Mouse (Mus musculus) liver, embryonic 11.5 days (tissue): ENCODE measurements at regions not wholly inside any gene's neighbourhood (a gene's known extent, or its start where the extent isn't known, plus 50 kb on each side); places are given as distances from the start of the nearest gene placed in this dataset.

Experiments
- ATAC-seq: fragments of 200-750 bp; cut with Nextera tagmentation; replicated peaks from 2 replicates; pipeline ENCODE4 v1.8.0; 2017; ENCODE audit warnings: moderate number of reproducible peaks, mild to moderate bottlenecking, moderate TSS enrichment, moderate library complexity; ENCODE audit not compliant: low FRiP score
- DNase-seq: peaks from one replicate; pipeline ENCODE4 v3.0.0-alpha.2; 2017; ENCODE audit warnings: low spot score
- H3K27ac ChIP-seq: fragments of 300-500 bp; sonication (generic); 2 replicates; pipeline ENCODE4 v1.5.1; 2014; ENCODE audit warnings: mild to moderate bottlenecking, low read depth, low read length, control low read depth
- H3K27me3 ChIP-seq: fragments of 300-500 bp; sonication (generic); replicated peaks from 2 replicates; pipeline ENCODE4 v1.6.1; 2014; ENCODE audit warnings: low read length, mixed read lengths; ENCODE audit not compliant: control insufficient read depth, insufficient read depth
- H3K36me3 ChIP-seq: fragments of 300-500 bp; sonication (generic); 2 replicates; pipeline ENCODE4 v1.6.1; 2014; ENCODE audit warnings: mild to moderate bottlenecking, low read length, moderate library complexity, mixed read lengths; ENCODE audit not compliant: control insufficient read depth, insufficient read depth
- H3K4me1 ChIP-seq: fragments of 300-500 bp; sonication (generic); replicated peaks from 2 replicates; pipeline ENCODE4 v1.6.1; 2014; ENCODE audit warnings: low read length, mixed read lengths; ENCODE audit not compliant: control insufficient read depth, insufficient read depth
- H3K4me2 ChIP-seq: fragments of 300-500 bp; sonication (generic); 2 replicates; pipeline ENCODE4 v1.6.1; 2014; ENCODE audit warnings: mild to moderate bottlenecking, control low read depth, moderate library complexity
- H3K4me3 ChIP-seq: fragments of 300-500 bp; sonication (generic); 2 replicates; pipeline ENCODE4 v1.5.1; 2014; ENCODE audit warnings: low read depth, low read length, control low read depth
- H3K9ac ChIP-seq: fragments of 300-500 bp; sonication (generic); 2 replicates; pipeline ENCODE4 v1.6.1; 2014; ENCODE audit warnings: low read depth, low read length, control low read depth
- H3K9me3 ChIP-seq: fragments of 300-500 bp; sonication (generic); 2 replicates; pipeline ENCODE4 v1.6.1; 2016; ENCODE audit warnings: low read length, inconsistent platforms, mixed read lengths; ENCODE audit not compliant: control insufficient read depth
- WGBS: fragments of 180-500 bp; shearing (Covaris S2); extraction: QIAGEN DNeasy Blood & Tissue Kit; methylation state at CpG from one replicate; pipeline ENCODE4 v1.1.7; 2014; 5-methylcytosine and 5-hydroxymethylcytosine counted together

DNA sequence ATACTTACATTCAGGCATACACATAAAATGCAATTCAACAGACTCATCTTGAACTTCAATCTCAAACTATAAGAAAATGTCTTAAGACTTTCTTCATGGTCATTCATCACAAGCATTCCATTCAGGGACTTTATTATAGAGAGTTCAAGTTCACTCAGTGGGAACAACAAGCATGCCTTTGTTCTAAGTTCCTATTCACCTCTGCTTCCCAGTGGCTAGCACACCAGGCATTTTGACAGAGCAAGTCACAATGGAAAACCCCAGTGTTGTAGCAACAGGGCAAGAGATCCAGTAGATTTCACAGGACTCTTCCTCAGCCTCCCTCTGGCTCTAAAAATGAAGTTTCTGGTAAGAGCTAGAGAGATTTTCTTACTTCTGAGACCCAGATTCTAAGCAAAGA, 595.8 kb upstream of the Clint1 start:
- DNase-seq (no peak), ATAC-seq (no peak)
- Histone ChIP-seq H3K27ac (no peak overlapping the region), H3K27me3 (no peaks in the 10 kb centered on the region), H3K4me1 (no peaks in the 10 kb centered on the region), H3K4me2 (no peak overlapping the region), H3K9ac (no peak overlapping the region), H3K4me3 (no peak overlapping the region), H3K36me3 (no peaks in the 10 kb centered on the region), H3K9me3 (no peaks in the 10 kb centered on the region)

DNA sequence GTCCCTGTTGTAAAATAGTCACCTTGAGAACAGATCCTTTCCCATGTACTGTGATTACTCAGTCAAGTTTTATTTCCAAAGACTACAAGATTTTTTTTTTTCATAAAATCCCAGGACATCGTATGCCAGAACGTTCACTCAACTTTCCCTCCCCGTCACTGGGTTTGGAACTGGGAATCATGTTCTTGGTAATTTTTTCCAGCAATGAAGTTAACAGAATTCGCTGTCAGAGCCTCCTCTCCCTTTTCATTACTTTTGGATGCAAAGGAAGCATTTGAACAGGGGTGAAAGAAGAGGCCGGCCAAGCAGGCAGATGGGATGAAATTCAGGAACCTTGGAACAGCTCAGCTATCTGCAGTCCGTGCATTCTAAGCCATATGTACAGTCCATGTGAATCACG, 589.7 kb upstream of the Clint1 start:
- Histone ChIP-seq H3K9me3 (no peaks in the 10 kb centered on the region), H3K4me3 (no peak overlapping the region), H3K4me1 (no peaks in the 10 kb centered on the region), H3K4me2 (no peak overlapping the region), H3K9ac (no peak overlapping the region), H3K27ac (no peak overlapping the region), H3K27me3 (no peaks in the 10 kb centered on the region), H3K36me3 (no peaks in the 10 kb centered on the region)
- DNase-seq (no peak), ATAC-seq (no peak)
- WGBS, result 86% methylated on average over 7 of the region's 7 CpGs

DNA sequence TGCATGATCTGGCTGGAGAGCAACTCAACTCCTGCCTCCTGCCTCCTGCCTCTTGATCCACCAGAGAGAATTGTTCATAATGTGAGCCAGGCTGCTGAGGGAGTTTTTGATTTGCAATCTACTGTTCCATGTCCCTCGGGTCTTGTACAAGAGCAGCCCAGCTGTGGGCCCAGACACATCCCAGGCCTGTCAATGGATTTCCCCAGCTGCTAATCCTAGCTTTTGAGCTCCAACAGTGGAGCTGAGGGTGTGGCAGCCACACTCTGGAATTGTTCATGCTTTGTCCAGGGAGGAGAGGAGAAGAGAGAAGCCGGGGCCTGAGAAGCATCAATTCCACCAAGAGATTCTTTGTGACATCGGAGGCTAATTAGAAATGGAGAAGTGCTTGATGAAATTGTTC, 587.9 kb upstream of the Clint1 start:
- ATAC-seq, result no peak
- H3K9ac ChIP-seq, result no peak overlapping the region
- 71% methylated on average over 3 of the region's 3 CpGs for WGBS
- DNase-seq, result no peak
- no peaks in the 10 kb centered on the region for H3K4me1 ChIP-seq
- no peaks in the 10 kb centered on the region for H3K9me3 ChIP-seq
- H3K4me2 ChIP-seq, result no peak overlapping the region
- no peaks in the 10 kb centered on the region for H3K27me3 ChIP-seq
- H3K27ac ChIP-seq, result no peak overlapping the region
- H3K4me3 ChIP-seq, result no peak overlapping the region
- no peaks in the 10 kb centered on the region for H3K36me3 ChIP-seq

DNA sequence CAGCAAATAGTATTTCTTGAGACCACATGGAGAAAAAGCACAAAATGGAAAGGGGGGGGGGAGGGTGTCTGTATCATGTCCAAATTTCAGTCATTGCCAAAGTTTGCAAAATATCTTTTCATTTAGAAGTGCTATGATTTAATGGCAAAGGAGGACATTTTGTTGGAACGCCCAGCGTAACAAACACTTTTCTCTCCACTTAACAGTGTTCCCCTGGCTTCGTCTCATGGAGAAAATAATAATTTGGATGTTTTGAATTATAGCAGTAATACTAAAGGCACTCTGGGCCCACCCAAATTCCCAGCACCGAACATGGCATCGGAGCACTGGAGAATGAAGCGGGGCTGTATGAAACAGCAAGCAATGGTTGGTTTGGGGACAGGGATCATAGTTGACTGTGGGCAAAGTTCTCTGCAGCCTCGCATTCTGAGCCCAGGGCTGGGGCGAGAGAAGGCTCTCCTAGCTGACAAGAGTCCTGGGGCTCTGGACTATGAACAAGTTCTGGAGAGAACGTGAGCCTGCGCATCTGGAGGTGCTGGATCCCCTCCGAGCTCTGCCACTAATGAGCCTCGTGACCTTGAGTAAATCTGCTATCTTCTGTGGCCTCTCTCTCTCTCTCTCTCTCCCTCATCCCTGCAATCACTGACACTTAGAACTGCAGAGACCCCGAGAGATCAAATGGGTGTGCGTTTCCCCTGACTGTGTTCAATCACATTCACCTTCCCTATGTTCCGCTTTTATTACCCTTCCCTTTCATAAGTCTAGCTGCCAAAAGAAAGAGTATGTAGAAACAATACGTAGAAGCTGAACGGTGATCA, 586.5 kb upstream of the Clint1 start:
- Histone ChIP-seq H3K27ac (no peak overlapping the region), H3K36me3 (no peaks in the 10 kb centered on the region), H3K4me1 (no peaks in the 10 kb centered on the region), H3K9ac (no peak overlapping the region), H3K4me2 (no peak overlapping the region), H3K4me3 (no peak overlapping the region), H3K27me3 (no peaks in the 10 kb centered on the region), H3K9me3 (no peaks in the 10 kb centered on the region)
- DNase-seq, result no peak
- WGBS, result 80% methylated on average over 17 of the region's 17 CpGs
- ATAC-seq, result no peak

DNA sequence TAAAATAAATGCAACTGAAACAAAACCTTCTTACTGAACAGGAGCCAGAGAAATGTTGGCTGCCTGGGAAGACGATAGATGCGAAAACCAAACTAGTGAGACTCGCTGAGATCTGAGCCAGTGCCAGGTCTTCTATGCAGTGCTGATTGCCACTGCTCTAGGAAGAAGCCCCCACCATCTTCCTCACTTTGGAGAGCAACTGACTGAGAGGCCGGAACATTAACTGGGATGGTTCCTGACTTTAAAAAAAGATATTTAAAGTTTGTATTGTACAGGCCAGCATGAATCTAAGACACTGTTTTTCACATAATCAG, 585.9 kb upstream of the Clint1 start:
- no peak for ATAC-seq
- no peak for DNase-seq

DNA sequence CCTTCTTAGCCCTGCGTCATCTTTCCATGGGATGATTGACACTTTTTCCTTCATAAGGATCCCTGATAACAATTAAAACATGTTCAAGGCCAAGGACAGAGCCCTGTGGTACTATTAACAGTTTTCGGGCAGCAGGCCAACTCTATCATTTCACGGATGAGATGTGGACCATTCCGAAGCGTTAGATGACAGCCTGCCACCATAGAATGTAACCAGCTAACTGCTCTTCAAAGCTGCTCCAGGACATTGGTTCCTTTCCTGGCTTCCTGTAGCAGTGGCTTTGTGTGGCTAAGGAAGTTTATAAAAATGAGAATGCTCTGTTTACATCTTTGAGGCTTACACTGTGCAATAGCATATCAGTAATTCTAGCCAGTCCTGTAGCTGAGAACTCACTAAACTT, 582.6 kb upstream of the Clint1 start:
- Histone ChIP-seq H3K4me1 (no peaks in the 10 kb centered on the region), H3K9ac (no peak overlapping the region), H3K27me3 (no peaks in the 10 kb centered on the region), H3K27ac (no peak overlapping the region), H3K9me3 (no peaks in the 10 kb centered on the region), H3K36me3 (no peaks in the 10 kb centered on the region), H3K4me2 (no peak overlapping the region), H3K4me3 (no peak overlapping the region)
- ATAC-seq, result no peak
- DNase-seq, result no peak
- WGBS, result 75% methylated on average over 5 of the region's 5 CpGs

More for the DNA sequence above, 585.9 kb upstream of the Clint1 start:
- Histone ChIP-seq H3K4me1 (no peaks in the 10 kb centered on the region), H3K9ac (no peak overlapping the region), H3K9me3 (no peaks in the 10 kb centered on the region), H3K27me3 (no peaks in the 10 kb centered on the region), H3K27ac (no peak overlapping the region), H3K4me3 (no peak overlapping the region), H3K36me3 (no peaks in the 10 kb centered on the region), H3K4me2 (no peak overlapping the region)
- WGBS, result 79% methylated on average over 4 of the region's 4 CpGs

DNA sequence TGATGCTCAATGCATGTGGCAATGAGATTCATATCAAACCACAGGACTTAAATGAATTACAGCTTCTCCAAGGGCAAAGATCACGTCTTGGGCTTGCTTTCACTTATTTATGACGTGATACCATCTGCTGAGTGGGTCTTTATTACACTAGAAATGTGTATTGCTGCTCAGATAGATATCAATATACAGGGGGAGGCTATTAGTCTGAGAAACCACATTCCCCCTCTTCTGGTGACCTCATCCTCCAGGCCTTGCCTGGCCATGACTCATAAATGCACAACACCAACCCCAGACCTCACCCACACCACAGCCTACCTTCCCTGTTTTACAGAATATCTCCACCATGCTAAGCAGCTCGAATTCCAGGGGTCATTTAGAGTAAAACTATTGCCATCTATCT, 580.6 kb upstream of the Clint1 start:
- Histone ChIP-seq H3K27ac (no peak overlapping the region), H3K9me3 (no peaks in the 10 kb centered on the region), H3K27me3 (no peaks in the 10 kb centered on the region), H3K9ac (no peak overlapping the region), H3K4me2 (no peak overlapping the region), H3K4me1 (no peaks in the 10 kb centered on the region), H3K4me3 (no peak overlapping the region), H3K36me3 (no peaks in the 10 kb centered on the region)
- DNase-seq (no peak), ATAC-seq (no peak)
- 35% methylated on average over 3 of the region's 3 CpGs for WGBS

DNA sequence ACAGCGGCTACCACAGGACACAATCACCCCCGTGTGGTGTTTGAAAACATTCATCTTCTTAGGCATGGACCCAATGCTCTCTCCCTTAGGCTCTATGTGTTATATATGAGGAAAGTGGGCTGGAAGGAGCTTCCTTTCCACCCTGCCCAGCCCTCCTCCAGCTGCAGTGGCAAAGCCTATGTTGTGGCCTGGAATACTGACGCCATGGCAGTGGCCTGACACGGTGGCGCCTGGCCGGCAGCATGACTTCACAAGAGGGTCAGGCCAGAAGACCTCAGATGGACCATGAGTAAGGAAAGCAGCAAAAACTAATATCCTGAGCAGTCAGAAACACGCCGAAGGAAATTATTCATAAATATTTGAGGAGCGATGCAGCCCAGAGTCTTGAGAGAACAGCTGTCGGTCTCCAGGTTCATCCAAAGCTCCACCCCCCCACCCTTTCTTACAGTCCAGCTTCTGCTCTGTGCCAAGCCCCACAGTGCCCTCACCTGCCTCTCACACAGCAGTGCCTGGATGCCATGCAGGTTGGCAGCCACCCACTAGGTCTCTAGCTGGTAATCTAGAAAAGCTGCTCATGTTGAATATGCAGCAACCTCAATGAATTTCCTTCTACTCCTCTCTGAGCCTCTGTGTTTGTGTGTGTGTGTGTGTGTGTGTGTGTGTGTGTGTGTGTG, 577.3 kb upstream of the Clint1 start:
- WGBS, result 82% methylated on average over 10 of the region's 10 CpGs
- Histone ChIP-seq H3K9ac (no peak overlapping the region), H3K4me2 (no peak overlapping the region), H3K27ac (no peak overlapping the region), H3K4me1 (no peaks in the 10 kb centered on the region), H3K4me3 (no peak overlapping the region), H3K9me3 (no peaks in the 10 kb centered on the region), H3K27me3 (no peaks in the 10 kb centered on the region), H3K36me3 (no peaks in the 10 kb centered on the region)
- DNase-seq (no peak), ATAC-seq (no peak)

DNA sequence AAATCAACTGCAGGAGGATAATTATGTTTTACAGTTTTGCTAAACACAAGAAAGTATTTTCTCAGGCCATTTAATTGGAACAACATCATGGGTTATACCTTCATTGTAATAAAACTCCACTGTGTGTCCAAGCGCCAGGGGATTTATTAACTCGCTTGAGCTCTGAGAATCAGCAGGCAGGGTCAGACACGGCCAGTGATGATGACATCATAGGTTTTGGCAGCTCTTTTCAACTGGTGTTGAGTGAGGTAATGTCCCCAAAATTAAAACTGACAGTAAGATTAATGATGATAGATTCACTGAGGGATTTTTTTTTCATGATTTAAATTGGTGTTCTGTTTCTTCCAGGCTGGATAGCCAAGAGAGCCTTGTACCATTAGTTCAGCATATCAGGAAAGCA, 576.7 kb upstream of the Clint1 start:
- no peak for ATAC-seq

More for the DNA sequence above, 576.7 kb upstream of the Clint1 start:
- Histone ChIP-seq H3K9me3 (no peaks in the 10 kb centered on the region), H3K4me2 (no peak overlapping the region), H3K36me3 (no peaks in the 10 kb centered on the region), H3K4me3 (no peak overlapping the region), H3K9ac (no peak overlapping the region), H3K4me1 (no peaks in the 10 kb centered on the region), H3K27ac (no peak overlapping the region), H3K27me3 (no peaks in the 10 kb centered on the region)
- no peak for DNase-seq
- 55% methylated on average over 3 of the region's 3 CpGs for WGBS
